Mouse (Mus musculus) embryonic facial prominence, embryonic 14.5 days (tissue): ENCODE measurements around the gene Mepce. TPM values are rescaled to one million over a fixed set of nuclear protein-coding genes. Genes with fewer than 3 reads are reported as not detected.

ENCODE experiments used
- ATAC-seq: fragments of 200-750 bp; cut with Nextera tagmentation; 2 replicates; pipeline ENCODE4 v1.8.0; 2017; ENCODE audit warnings: low read depth, moderate number of reproducible peaks, moderate TSS enrichment
- DNase-seq: peaks from one replicate; pipeline ENCODE4 v3.0.0-alpha.2; 2015; ENCODE audit warnings: low spot score
- H3K27ac ChIP-seq: fragments of 300-500 bp; sonication (generic); replicated peaks from 2 replicates; pipeline ENCODE4 v1.5.1; 2014; ENCODE audit warnings: low read depth, mild to moderate bottlenecking, low read length, moderate library complexity
- H3K27me3 ChIP-seq: fragments of 300-500 bp; sonication (generic); replicated peaks from 2 replicates; pipeline ENCODE4 v1.6.1; 2014; ENCODE audit warnings: low read length; ENCODE audit not compliant: control insufficient read depth, insufficient read depth
- H3K36me3 ChIP-seq: fragments of 300-500 bp; sonication (generic); 2 replicates; pipeline ENCODE4 v1.6.1; 2014; ENCODE audit warnings: low read length, mixed read lengths; ENCODE audit not compliant: control insufficient read depth, insufficient read depth
- H3K4me1 ChIP-seq: fragments of 300-500 bp; sonication (generic); 2 replicates; pipeline ENCODE4 v1.6.1; 2014; ENCODE audit warnings: antibody characterized with exemption, low read length; ENCODE audit not compliant: control insufficient read depth, insufficient read depth
- H3K4me2 ChIP-seq: fragments of 300-500 bp; sonication (generic); 2 replicates; pipeline ENCODE4 v1.6.1; 2014; ENCODE audit warnings: low read depth, mild to moderate bottlenecking, low read length, moderate library complexity, mixed read lengths
- H3K4me3 ChIP-seq: fragments of 300-500 bp; sonication (generic); 2 replicates; pipeline ENCODE4 v1.5.1; 2014; ENCODE audit warnings: low read depth, mild to moderate bottlenecking, low read length
- H3K9ac ChIP-seq: fragments of 300-500 bp; sonication (generic); 2 replicates; pipeline ENCODE4 v1.6.1; 2014; ENCODE audit warnings: low read depth, mild to moderate bottlenecking, low read length, moderate library complexity, mixed read lengths
- H3K9me3 ChIP-seq: fragments of 300-500 bp; sonication (generic); 2 replicates; pipeline ENCODE4 v1.6.1; 2016; ENCODE audit warnings: low read length; ENCODE audit not compliant: control insufficient read depth
- WGBS: fragments of 180-500 bp; shearing (Covaris S2); extraction: QIAGEN DNeasy Blood & Tissue Kit; methylation state at CpG from one replicate; pipeline ENCODE4 v1.1.7; 2014; 5-methylcytosine and 5-hydroxymethylcytosine counted together
- polyA plus RNA-seq: library from polyadenylated mRNA; unstranded; fragments of >200 nt; fragmentation: Nextera tagmentation; extraction: Ambion mirVana; gene quantifications from 2 replicates; pipeline ENCODE4 v1.2.1, GENCODE M21; 2014

The Mepce gene
- polyA plus RNA-seq, 1 experiment from 2014 or later: 12.2 TPM

GRCm38 (mm10) chr5:137733638-137734288 lies 53.7 kb downstream of the Mepce start:
- 80% methylated on average over 12 of the region's 12 CpGs for WGBS
- no peaks in the 10 kb centered on the region for H3K27me3 ChIP-seq
- H3K4me1 ChIP-seq: no peaks in the 10 kb centered on the region
- H3K27ac ChIP-seq: no peak overlapping the region
- DNase-seq (no peak), ATAC-seq (peak; percentile 13; the same call in 1 of the 2 replicates)
- no peak overlapping the region for H3K4me3 ChIP-seq
- H3K9me3 ChIP-seq: no peaks in the 10 kb centered on the region
- H3K36me3 ChIP-seq: peaks cover 56% of the 10 kb centered on the region
- H3K9ac ChIP-seq: no peak overlapping the region
- H3K4me2 ChIP-seq: no peak overlapping the region

Other genes starting within 250 kb of the Mepce start
- gene Actl6b, start 234.1 kb downstream of the Mepce start, polyA plus RNA-seq: 4.4 and 5.2 TPM in 2 replicates
- gene Tfr2, start 217.8 kb downstream of the Mepce start, polyA plus RNA-seq: 1.1 and 1.3 TPM in 2 replicates
- gene Mospd3, start 186.6 kb downstream of the Mepce start, polyA plus RNA-seq: 43.0 and 45.6 TPM in 2 replicates
- 242 and 292 TPM in 2 replicates for gene Pcolce, start 173.9 kb downstream of the Mepce start, polyA plus RNA-seq
- 0.10 and 0.25 TPM in 2 replicates for gene Fbxo24, start 158.7 kb downstream of the Mepce start, polyA plus RNA-seq
- 36.5 and 40.1 TPM in 2 replicates for gene Lrch4, start 158.5 kb downstream of the Mepce start, polyA plus RNA-seq
- 6.4 and 6.6 TPM in 2 replicates for gene Gm20605, start 158.5 kb downstream of the Mepce start, polyA plus RNA-seq
- gene Sap25, start 146.3 kb downstream of the Mepce start, polyA plus RNA-seq: 6.3 and 7.2 TPM in 2 replicates
- gene Irs3, start 141.9 kb downstream of the Mepce start, polyA plus RNA-seq: 0.14 and 0.21 TPM in 2 replicates
- gene Agfg2, start 102.9 kb downstream of the Mepce start, polyA plus RNA-seq: 10.2 and 10.4 TPM in 2 replicates
- gene Nyap1, start 46.0 kb downstream of the Mepce start, polyA plus RNA-seq: 1.5 TPM in 2 replicates
- 134 and 141 TPM in 2 replicates for gene Tsc22d4, start 41.9 kb downstream of the Mepce start, polyA plus RNA-seq
- gene Ppp1r35, start 8.8 kb downstream of the Mepce start, polyA plus RNA-seq: 31.3 and 39.5 TPM in 2 replicates
- 16.5 and 18.8 TPM in 2 replicates for gene Zcwpw1, start 143 bp upstream of the Mepce start, polyA plus RNA-seq
- gene Pilra, start 48.6 kb upstream of the Mepce start, polyA plus RNA-seq: 0.71 and 0.78 TPM in 2 replicates
- gene Pilrb1, start 70.5 kb upstream of the Mepce start, polyA plus RNA-seq: 0.39 and 0.56 TPM in 2 replicates
- gene Pilrb2, start 84.2 kb upstream of the Mepce start, polyA plus RNA-seq: 0.46 and 0.52 TPM in 2 replicates
- gene Cyp3a13, start 134.0 kb upstream of the Mepce start, polyA plus RNA-seq: 0.07 TPM in 1 of 2 replicates, not detected in the other
- 0.45 and 0.88 TPM in 2 replicates for gene Gjc3, start 175.4 kb upstream of the Mepce start, polyA plus RNA-seq
- gene Azgp1, start 193.9 kb upstream of the Mepce start, polyA plus RNA-seq: 0.14 TPM in 1 of 2 replicates, not detected in the other
- gene Smok3a, start 233.6 kb upstream of the Mepce start, polyA plus RNA-seq: not detected in 2 replicates
- not detected in 2 replicates for gene Smok3b, start 233.8 kb upstream of the Mepce start, polyA plus RNA-seq